Mouse (Mus musculus) embryo, embryonic 9.5 days (tissue): Measurements from ENCODE around the gene Tnfrsf25.

Experiments used
- DNase-seq: peaks from one replicate; pipeline ENCODE4 v3.0.0-alpha.2; 2017; ENCODE audit errors: extremely low spot score

The Tnfrsf25 gene

DNA sequence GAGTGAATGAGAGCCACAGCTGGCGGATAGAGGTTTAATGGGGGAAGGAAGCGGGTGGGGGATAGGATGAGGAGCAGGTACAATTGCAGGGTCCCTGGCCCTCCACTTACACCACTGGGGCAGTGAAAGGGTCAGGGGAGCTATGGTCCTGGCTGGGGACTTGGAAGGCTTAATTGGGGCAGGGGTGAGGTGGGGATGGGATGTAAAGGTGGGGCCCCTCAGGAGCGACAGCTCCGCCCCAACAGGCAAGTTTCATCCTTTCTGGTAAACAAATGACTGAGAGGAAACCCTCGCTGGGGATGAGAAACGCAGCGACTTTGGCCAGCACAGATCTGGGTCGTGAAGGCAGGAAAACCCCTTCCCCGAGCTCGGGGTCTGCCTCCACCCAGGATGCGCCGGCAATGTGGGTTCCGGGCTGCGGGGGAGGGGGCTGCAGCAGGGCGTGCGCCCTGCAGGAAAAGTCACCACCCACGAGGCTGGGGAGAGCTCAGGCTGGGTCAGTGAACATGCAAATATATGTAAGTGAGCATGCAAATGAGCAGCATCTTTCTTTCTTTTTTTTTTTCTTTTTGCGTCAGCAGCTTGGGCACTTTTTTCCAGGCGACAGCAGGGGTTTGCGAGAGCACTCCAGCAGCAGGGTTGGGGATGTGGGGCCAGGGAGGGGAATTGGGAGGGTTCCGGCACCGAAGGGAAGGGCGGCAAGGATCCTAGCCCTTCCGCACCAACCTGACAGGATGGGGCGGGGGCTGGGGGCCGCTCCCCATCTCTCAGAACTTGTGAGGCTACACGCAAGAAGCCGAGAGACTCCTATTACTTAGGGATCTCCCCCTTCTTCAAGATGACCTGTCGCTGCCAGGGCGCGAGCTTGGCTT is 4.8 kb downstream of the Tnfrsf25 start:
- DNase-seq, result no peak

DNA sequence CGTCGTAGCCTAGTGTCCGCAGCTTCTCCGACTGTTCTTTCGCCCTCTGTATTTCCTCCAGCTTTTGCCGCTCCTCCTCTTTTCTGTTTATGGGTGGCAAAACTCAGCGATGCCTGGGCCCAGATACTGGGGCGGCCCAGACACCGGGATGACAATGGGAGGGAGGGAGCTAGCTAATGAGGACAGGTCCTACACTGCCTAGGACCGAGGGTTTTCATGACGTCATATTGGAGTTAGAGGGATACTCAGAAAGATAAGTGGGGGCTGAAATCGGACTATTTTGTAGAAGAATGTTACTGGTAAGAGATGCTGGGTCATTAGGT is 5.4 kb downstream of the Tnfrsf25 start:
- DNase-seq, result no peak

DNA sequence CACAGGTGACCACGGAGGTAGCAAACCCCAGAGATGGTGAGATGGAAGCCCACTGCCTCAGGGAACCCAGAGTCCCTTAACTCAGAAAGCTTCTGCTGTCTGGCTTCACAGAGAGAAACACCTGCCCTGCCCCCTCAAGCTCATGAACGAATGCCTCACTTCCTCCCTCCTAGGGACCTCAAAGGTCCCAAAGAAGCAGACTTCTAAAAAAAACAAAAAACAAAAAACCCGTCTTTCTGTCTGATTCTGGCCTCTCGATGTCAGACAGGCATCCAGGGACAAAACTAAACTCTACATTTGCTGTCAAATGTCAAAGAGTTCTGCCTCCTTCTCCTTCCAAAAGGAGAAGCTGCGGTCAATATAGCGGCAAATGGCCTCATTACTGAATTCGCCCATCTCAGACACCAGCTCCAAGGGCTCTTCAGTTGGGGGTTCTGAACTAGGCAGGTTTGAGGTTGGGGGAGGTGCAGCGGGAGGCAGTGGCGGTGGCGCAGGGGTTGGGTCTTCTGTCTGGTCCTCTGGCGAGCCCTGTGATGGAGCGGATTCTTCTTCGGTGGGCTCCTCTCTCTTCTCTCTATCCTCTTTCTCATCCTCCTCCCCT is 8.7 kb downstream of the Tnfrsf25 start:
- no peak for DNase-seq

DNA sequence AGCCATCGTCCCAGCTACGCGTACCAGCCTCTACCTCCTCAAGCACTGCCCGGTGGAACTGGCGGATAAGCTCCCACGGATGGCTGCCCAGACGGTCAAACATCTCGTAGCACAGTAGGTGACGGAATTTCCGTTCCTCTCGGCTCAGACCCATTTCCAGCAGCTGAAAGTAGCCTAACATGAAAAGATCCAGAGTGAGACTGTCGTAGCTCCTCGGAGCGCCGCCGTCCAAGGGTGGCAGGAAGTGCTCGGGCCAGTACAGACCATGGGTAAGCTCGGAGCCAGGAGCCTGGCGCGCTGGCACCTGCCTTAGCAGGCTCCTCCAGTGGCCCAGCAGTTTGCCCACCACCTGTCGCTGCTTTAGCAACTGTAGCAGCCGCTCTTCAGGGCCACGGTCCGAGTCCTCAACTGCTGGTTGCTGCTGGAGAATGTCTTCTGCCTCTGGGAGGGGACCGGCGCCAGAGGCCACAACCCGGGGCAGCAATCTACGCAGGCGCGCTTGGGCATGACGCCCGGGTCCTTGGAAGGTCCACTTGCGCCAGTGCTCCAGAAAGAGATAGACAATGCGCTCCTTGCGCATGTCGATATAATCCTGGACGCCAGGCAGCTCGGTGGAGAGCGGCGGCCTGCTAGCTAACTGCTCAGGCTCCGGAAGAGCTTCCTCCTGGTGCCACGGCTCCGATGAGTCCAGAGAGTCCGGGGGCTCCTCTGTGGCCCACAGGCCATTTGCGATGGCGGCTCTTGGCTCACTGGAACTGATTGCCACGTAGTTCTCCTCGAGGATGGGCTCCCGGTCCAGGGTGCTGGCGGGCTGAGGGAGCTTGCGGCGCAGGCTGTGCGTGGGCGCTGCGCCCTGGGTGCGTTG is 9.7 kb downstream of the Tnfrsf25 start:
- no peak for DNase-seq

DNA sequence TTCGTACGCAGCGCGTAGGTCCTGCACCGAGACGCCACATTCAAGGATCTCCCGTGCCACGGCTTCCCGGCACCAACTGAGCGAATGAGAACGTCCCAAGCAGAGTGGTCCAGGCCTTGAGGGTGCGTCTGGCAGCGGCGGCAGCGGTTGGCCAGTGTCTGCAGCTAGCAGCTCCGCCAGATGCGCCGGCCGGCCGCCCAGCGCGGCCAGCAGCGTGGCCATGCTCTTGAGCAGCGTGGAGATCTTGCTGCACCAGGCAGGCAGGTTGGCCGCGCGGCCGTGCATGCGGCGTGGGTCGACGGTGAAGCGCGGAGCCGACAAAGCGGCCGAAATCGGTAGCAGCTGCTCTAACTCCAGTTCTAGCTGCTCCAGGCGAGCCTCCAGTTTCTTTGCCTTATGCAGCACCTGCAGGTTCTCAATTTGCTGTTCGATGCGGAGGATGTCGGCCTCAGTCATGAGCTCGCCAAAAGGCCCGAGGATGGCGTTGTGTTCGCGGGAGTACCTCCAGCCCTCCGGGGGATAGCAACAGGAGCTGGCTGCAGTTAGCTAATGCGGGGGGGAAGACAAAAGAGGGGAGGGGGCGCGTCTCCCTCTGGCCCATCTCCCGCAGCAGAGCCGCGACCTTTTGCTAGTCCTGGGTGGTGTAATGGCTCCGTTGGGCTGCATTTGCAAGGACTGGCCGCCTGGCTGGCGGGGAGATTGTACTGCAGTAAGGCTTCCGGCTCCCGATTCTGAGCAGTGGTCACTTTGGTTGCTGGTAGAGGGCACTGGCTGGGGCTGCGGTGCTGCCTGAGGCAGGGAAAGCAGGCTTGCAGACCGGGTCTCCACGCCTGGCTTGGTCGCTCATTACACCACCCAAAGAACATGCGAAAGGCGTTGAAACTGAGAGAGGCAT is 10.5 kb downstream of the Tnfrsf25 start:
- peak; percentile 58 for DNase-seq

DNA sequence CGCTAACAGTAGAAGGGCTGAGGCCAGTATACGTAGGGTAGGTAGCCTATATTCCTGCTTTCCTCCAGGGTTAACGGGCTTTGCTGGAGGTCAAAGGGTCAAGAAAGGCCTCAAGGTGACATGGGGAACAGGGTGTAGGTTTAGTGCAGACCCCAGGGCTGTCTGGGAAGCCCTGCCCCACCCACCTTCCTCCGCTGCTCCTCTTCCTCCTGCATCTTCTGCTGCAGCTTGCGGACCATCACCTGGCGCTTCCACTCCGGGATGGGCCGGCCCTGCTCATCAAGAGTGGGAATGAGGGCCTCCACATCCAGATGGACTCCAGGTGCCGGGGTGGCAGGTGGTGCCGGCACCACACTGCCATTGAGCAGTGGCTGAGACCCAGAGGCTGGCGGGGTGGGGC is 12.2 kb downstream of the Tnfrsf25 start:
- no peak for DNase-seq

DNA sequence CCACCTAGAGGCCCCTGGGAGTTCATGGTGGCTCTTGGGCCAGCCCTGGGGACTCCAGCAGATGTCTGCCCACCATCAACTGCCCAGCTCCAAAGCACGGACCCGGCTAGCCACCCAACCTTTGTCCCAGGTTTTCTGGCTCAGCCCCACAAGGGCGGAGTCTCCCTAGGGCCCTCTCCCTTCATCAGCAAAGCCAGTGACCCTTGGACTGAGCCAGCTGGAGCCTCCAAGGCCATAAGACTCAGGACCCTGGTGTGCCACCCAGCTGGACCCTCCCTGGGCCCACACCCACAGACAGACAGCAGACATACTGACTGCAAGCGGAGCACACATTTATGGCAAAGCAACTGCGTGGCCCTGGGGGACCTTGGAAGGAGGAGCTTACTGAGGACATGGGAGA is 13.1 kb downstream of the Tnfrsf25 start:
- DNase-seq, result no peak

DNA sequence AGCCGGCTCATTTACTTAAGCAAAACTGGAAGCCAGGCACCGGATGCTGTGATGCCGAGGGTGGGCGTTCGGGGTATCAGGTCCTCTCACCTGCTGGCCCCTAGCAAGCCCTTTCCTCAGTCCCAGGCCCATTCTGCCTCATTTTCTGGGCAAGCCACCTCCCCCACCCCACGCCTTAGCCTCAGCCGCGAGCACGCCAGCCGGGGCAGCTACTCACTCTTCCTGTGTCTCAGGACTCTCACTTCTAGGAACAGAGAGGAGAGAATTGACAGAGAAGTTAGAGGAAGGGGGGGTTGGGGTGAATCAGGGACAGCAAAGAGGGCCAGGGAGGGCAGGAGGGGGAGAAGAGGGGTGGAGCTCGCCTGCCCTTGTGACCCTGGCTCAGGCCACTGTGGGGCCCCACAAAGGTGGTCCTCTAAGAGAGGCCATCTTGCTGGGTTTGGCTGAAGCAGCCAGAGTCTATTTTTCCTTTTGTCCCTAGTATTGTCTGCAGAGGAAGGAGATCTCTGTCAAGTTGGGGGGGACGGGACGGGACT is 13.7 kb downstream of the Tnfrsf25 start:
- DNase-seq, result peak; percentile 39

DNA sequence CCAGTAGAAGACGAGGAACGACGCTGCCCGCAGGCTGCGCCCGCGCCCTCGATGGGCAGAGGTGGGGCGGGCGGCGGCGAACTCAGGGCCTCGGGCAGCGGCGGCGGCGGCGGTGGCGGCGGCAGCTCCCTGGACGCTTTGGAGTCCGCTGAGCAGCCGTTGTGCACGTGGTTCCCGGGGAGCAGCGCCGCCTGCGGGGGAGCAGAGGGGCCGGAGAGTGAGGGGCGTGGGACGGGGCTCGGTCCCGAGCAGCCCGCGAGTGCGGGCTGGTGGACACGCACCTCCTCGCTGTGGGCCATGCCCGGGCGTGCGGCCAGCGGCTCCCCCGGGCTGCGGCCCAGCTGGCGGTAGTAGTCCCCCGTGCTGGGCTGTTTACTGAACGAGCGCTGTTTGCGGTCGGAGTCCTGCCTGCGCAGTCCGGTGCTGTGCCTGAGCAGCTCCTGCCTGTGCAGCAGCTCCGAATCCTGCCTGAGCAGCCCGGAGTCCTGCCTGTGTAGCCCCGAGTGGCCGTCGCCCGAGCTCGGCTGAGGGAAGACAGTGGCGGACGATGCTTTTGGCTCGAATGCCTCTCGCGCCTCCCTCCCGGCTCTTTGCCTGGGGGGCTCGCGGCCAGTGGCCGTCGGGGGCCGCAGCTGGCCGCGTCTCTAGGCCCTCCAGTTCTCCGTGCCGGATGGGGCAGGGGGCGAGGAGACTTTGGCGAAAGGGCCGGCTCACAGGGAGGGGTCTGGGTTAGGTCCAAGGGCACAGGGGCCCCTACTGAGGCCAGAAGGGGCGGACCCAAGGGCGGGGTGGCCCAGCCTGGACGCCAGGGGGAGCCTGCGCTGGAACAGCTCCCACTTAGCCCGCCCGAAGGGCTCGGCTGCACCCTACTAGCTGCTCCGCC is 15.3 kb downstream of the Tnfrsf25 start:
- DNase-seq, result peak; percentile 64

DNA sequence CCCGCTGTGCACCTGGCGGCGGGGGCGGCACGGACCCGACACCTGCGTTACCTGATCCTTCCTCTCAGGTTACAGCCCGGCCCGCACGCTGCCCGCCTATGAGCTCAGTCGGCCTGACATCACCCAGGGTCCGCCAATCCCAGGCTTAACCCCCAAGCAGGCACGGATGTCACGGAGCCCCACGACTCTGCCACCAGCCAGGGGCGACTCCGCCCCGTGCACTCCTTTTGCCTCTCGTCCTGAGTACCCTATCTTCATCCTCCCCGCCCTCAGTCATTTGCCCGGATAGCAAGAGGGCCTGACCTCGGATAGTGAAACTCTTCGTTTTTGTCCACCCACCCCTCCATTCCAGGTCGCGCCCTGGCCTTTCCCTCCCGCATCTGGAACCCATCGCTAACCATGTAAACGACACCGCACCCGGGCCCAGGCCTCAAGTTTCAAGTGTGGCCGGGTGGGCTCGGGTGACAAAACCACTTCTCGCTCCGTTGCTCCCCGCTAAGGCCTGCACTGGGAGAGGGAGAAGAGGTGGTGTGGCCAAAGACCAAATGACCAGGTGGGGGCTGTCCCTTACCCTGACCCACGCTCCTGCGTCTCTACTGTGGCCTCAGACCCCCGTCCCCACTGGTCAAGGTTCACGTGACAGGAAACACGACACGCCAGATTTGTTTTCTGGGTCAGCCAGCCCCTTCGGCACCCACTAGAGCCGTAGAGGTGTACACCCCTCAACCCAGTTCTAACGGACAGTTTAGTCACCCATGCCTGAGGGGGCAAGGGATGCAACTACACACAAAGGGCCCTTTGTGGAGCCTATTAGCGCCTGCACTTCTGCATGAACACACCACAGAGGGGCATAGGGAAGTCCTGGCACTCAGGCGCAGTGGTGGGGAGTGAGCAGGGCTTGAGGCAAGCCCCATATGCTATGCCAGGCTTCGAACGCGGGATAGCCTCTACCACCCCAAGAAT is 16.4 kb downstream of the Tnfrsf25 start:
- DNase-seq, result peak; percentile 61

DNA sequence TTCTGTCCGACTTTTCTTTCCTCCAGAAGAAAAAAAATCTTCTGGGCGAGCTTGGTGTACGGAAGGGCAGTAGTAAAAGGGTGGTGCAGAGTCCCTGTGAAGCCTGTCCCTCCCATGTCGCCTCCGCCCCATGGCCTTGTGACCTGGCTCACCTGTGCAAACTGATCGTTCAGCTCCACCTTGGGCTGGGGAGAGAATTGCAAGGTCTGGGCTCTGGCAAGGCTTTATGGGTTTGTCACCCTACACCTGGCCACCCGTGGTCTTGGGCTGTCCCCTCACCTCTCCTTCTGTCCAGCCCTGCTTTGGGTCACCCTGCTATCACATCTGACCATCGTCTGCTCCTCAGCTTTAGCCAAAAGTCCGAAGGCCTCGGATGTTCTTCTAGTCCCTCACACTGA is 17.0 kb downstream of the Tnfrsf25 start:
- DNase-seq, result no peak

DNA sequence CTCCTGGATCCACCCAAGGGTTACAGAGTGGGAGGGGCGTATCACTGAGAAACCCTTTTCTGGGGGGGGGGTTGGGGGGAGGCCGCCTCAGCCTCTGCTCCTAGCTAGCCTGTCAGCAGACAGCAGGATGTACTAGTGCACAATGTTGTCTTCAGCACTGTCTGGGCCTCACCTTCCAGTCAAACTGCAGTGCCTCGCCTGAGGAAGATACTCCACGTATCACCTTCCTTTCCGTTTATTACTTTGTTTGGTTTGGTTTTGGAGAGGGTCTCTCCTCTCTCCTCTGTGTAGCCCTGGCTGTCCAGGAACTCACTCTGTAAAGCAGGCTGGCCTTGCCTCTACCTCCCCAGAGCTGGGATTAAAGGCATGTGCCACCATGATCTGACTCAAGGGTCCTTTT is 17.5 kb downstream of the Tnfrsf25 start:
- DNase-seq, result no peak

DNA sequence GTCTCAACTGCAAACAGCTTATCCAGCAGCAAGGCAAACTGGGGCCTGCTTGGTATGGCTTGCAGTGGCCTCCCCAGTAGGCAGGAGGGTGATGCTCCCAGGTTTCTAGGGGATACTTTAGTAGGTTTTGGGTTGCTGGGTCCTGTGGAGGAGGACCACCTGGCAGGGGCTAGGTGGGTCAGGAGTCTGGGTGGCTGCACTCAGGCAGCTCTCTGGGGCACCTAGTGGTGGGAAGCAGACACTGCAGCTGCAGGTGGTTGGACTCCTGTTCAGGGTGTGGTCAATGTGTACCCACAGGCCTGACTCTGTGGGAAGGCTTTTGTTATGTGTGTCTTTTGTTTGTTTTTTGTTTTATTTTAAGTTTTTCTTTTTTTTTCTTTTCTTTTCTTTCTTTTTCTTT is 18.8 kb downstream of the Tnfrsf25 start:
- DNase-seq, result peak; percentile 47

DNA sequence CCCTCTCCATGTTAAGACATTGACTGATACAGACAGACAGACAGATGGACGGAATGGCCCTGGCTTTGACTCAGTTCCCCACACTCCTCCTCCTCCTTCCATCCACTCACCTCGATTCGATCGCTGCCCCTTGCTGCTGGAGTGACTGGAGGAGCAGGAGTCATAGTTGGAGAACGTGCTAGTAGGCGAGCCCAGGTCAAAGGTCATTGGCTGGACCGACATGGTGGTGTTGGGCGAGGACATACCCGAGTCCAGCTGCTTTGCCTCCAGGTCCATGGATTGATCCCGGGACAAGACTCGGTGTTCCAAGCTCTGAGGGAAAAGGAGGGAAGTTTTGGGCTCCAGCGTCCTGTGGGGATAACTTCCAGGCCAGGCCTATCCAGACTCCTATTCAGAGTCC is 19.6 kb downstream of the Tnfrsf25 start:
- DNase-seq, result no peak

DNA sequence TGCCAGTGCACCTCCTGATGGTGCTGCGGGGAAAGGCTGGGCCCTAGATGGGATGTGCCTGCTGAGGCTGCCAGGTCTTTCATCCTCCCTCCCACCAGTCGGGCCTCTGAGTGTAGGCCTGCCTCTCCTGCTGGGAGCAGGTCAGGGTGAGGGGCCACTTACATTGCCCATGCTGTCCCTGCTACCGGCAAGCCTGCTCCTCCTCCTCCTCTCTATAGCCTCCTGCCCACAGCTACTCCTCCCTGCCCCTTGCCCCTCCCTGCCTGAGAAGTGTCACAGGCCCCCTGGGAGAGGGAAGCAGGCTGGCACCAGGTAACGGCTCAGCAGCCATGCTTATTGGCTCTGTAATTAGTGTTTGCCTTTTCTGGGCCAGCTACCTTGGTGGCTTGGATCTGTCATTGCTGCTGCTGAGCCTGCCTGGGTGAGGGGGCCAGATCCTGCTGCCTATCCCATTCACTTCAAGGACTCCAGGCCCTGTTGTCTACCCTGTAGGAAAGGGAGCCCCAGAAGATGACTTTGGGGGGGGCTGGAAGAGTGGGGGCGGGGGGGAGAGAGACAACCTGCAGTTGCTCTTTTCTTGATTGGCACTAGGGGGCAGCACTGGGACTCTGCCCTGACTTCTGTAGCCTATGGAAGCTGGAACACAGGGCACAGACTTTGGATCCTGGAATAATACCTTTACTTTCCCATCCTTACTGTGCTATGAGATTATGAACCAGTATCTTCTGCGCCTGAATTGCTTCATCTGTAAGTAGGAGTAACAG is 20.6 kb downstream of the Tnfrsf25 start:
- no peak for DNase-seq

DNA sequence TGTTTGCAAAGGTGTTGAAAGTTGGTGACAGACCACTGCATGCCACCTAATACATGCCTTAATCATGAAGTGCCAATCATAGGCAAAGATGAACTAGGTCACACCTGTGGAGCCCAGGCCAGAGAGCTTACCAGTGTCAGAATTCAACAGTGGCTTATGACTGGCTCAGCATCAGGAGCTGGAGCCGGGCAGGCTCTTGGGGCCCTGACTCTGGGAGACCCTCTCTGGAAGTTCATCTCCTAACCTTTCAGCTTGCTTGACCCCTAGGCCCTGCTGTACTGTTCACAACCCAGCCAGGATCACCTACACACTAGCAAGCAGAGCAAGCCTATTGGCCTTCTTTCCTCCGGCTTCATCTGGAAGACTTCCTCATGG is 21.1 kb downstream of the Tnfrsf25 start:
- no peak for DNase-seq

DNA sequence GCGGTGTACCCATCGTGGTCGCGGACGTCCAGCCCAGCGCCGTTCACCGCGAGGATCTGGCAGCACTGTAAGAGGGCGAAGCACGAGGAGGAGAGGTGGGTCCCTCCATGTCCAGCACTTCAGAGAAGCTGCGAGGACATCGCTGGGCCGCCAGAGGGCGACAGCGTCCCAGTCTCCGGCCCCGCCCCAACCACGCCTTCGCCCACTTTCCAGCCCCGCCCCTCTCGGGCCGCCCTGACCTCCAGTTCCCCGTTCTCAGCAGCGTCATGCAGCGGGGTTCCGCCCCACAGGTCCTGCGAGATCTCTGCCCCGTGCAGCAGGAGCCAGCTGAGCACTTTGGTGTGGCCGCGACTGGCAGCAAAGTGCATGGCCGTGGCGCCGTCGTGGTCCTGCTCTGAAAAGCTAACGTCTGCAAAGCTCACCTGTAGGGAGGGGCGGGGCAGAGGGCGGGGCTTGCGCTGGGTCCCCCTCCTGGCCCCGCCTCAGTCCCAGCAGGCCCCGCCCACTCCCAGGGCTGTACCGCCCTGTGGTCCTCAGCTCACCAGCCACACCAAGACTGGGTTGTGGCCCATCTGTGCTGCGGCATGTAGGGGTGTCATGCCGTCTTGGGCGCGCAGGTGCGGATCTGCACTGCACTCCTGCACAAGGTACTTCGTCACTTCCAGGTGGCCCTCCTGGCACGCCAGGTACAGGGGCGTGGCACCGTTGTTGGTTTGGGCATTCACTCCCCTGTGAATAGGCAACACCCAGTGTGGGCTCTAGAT is 22.9 kb downstream of the Tnfrsf25 start:
- DNase-seq, result peak; percentile 93

DNA sequence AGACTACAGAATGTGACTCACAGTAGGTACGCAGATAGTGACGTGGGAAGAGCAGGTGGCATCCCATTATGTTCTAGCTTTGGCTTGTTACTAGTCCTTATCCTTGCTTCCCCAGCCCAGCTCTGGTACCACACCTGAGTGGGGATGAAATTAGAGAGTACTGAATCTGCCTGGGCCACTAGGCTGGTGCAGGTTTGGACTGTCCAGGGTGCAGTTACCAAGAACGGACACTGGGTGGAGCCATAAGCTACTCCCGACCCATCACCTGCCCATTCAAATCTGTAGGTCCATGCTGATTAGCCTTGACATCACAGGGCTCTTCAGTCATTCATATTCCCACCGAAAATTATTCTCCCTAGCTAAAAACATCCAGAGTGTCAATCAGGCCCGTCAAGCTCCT is 24.7 kb downstream of the Tnfrsf25 start:
- peak; percentile 54 for DNase-seq
